Mouse (Mus musculus) frontal cortex, postnatal 10 days (tissue): ENCODE measurements at regions not wholly inside any gene's neighbourhood (a gene's known extent, or its start where the extent isn't known, plus 50 kb on each side); places are given as distances from the start of the nearest gene placed in this dataset.

Source experiments
- DNase-seq, 2 experiments: peaks; one replicate each; pipeline ENCODE4 v3.0.0; 2022; ENCODE audit warnings: low spot score in 2 of 2, mixed read lengths in 1 of 2

GRCm38 (mm10) chr5:68572816-68573215 is 541.2 kb downstream of the Grxcr1 start:
- DNase-seq, result no peak

- no peak for DNase-seq
Observed at GRCm38 (mm10) chr5:68575827-68576226, 544.2 kb downstream of the Grxcr1 start.

- DNase-seq, result no peak
Observed at GRCm38 (mm10) chr5:68578496-68578895, 546.9 kb downstream of the Grxcr1 start.

- DNase-seq, result no peak
Observed at GRCm38 (mm10) chr5:68592423-68592822, 560.8 kb downstream of the Grxcr1 start.

- DNase-seq, result no peak
Observed at GRCm38 (mm10) chr5:68618451-68618850, 586.8 kb downstream of the Grxcr1 start.

GRCm38 (mm10) chr5:68635400-68635799 is 603.8 kb downstream of the Grxcr1 start:
- DNase-seq, result no peak

- DNase-seq, result no peak
Observed at GRCm38 (mm10) chr5:68672834-68673233, 641.2 kb downstream of the Grxcr1 start.

- no peak for DNase-seq
Observed at GRCm38 (mm10) chr5:68701342-68701741, 640.1 kb downstream of the Kctd8 start.

GRCm38 (mm10) chr5:68705411-68706080 is 635.9 kb downstream of the Kctd8 start:
- DNase-seq, result peak in 1 of 2 experiments; percentile 5

GRCm38 (mm10) chr5:68726733-68727132 is 614.7 kb downstream of the Kctd8 start:
- DNase-seq, result no peak

GRCm38 (mm10) chr5:68735186-68735585 is 606.3 kb downstream of the Kctd8 start:
- no peak for DNase-seq

- no peak for DNase-seq
Observed at GRCm38 (mm10) chr5:68750499-68750898, 591.0 kb downstream of the Kctd8 start.

- DNase-seq, result no peak
Observed at GRCm38 (mm10) chr5:68753025-68753424, 588.5 kb downstream of the Kctd8 start.
